Mouse (Mus musculus) G1E (cell line): ENCODE measurements around the gene Hccs. TPM values are rescaled to one million over a fixed set of nuclear protein-coding genes. Genes with fewer than 3 reads are reported as not detected.
A peak's percentile ranks its signal among the peaks of the same experiment; 100 is the strongest.

Source experiments
- ATAC-seq: 2 replicates; pipeline ENCODE4 v1.8.0; 2016; ENCODE audit warnings: mild to moderate bottlenecking; ENCODE audit not compliant: insufficient number of reproducible peaks, poor library complexity, low FRiP score, severe bottlenecking; ENCODE audit errors: extremely low read depth
- DNase-seq: peaks from one replicate; pipeline ENCODE4 v3.0.0; 2012; ENCODE audit warnings: low spot score
- H3K27me3 ChIP-seq: 2 replicates; pipeline ENCODE4 v1.6.1; 2012; ENCODE audit warnings: mild to moderate bottlenecking, low read length, inconsistent platforms; ENCODE audit not compliant: insufficient read depth
- H3K36me3 ChIP-seq: replicated peaks from 2 replicates; pipeline ENCODE3; 2012; ENCODE audit warnings: mild to moderate bottlenecking, inconsistent platforms
- H3K4me1 ChIP-seq: 2 replicates; pipeline ENCODE4 v1.6.1; 2012; ENCODE audit warnings: low read depth, low read length, inconsistent platforms, mixed read lengths; ENCODE audit not compliant: insufficient read depth
- H3K4me3 ChIP-seq: 2 replicates; pipeline ENCODE4 v1.5.1; 2012; ENCODE audit warnings: low read depth, mild to moderate bottlenecking, inconsistent platforms, low read length, moderate library complexity, mixed read lengths
- H3K9me3 ChIP-seq: replicated peaks from 2 replicates; pipeline ENCODE4 v1.6.1; 2012; ENCODE audit warnings: inconsistent platforms
- CTCF ChIP-seq: IDR thresholded peaks from 2 replicates; pipeline ENCODE4 v1.5.1; 2012; ENCODE audit warnings: low read depth, low read length, inconsistent platforms, mixed read lengths
- GATA1 ChIP-seq: IDR thresholded peaks from 2 replicates; pipeline ENCODE4 v1.6.1; 2012; ENCODE audit warnings: borderline replicate concordance, low read length, inconsistent platforms, mixed read lengths
- GATA2 ChIP-seq: IDR thresholded peaks from 2 replicates; pipeline ENCODE4 v1.6.1; 2012; ENCODE audit warnings: low read depth, low read length, inconsistent platforms, borderline replicate concordance
- POLR2AphosphoS5 ChIP-seq: IDR thresholded peaks from 2 replicates; pipeline ENCODE4 v1.6.1; 2012; ENCODE audit warnings: low read depth, low read length, inconsistent platforms; ENCODE audit not compliant: insufficient replicate concordance
- TAL1 ChIP-seq: conservative IDR thresholded peaks from 2 replicates; pipeline ENCODE4 v1.6.1; 2012; ENCODE audit warnings: low read depth, low read length, inconsistent platforms, mixed read lengths
- polyA plus RNA-seq: library from polyadenylated mRNA; stranded (reverse); fragments of >175 nt; gene quantifications from 2 replicates; pipeline ENCODE4 v1.2.3, GENCODE M21; 2012
- total RNA-seq, 2 experiments: library from RNA; stranded (forward) in 1 of 2; stranded (reverse) in 1 of 2; fragments of 200-1000 nt in 1 of 2; fragments of >200 nt in 1 of 2; fragmentation: Nextera tagmentation in 1 of 2; gene quantifications; 2 replicates each; pipeline ENCODE4 v1.2.3; 2014 to 2017

Gene Hccs
- total and polyA plus RNA-seq, 3 experiments: 8.8 to 67.2 (median 40.0) TPM

DNA sequence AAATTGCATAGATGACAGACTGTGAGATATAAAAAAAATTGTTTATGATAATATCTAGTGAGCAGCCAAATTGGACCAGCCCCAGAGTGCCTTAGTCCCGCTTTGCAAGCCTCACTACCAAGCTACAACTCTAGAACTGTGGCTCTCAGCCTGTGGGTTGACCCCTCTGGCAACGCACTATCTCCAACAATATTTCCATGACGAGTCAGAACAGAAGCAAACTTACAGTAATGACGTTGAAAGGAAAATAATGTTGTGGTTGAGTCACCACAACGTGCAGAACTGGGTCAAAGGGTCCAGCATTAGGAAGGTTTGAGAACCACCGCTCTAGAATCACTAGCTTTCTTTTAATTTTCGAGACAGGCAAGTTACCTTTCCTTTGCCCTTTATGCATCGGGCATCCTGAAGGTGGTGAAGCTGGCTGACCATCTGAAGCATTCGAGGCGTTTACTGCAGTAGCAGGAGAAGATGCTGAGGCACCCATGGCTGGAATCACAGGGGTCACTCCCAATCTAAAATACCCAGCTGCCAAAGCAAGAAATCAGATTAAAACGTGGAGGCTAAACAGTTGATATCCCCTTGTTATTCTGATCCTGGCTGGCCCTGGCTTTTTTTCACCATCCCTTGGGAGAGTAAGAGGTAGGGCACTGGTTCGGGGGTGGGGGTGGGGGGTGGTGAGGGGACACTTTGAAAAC is 959 bp downstream of the Hccs start:
- no peaks in the 10 kb centered on the region for H3K9me3 ChIP-seq
- ATAC-seq: no peak
- peak overlapping the region; percentile 83 for H3K4me3 ChIP-seq
- no peak for DNase-seq
- TF ChIP-seq CTCF (no peak), GATA1 (no peak), POLR2AphosphoS5 (no peak), GATA2 (no peak), TAL1 (no peak)
- H3K36me3 ChIP-seq: peaks cover 30% of the 10 kb centered on the region
- peaks cover 7% of the 10 kb centered on the region for H3K4me1 ChIP-seq
- no peaks in the 10 kb centered on the region for H3K27me3 ChIP-seq

DNA sequence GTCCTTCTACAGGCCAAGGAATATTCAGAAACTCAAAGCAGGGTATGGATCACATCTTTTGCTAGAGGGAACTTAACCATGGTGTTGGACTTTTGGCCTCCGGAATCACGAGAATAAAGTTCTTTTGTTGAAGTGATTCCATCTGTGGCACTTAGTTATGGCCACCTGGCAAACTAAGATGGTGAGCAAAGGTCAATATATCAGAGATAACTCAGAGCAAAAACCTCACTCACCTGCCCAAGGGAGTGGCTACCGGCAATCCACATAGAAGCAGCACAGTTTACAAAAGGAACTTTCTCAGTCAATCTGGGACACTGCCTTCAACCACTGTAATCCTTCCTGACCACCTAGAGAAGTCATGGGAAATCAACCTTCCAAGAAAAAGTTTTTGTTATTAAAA is 11.6 kb downstream of the Hccs start:
- H3K36me3 ChIP-seq: peaks cover 57% of the 10 kb centered on the region
- no peaks in the 10 kb centered on the region for H3K27me3 ChIP-seq
- DNase-seq: no peak
- no peak overlapping the region for H3K4me3 ChIP-seq
- H3K4me1 ChIP-seq: no peaks in the 10 kb centered on the region
- no peak for ATAC-seq
- no peak for TF ChIP-seq GATA1
- TF ChIP-seq POLR2AphosphoS5: no peak
- no peak for TF ChIP-seq GATA2
- TF ChIP-seq TAL1: no peak
- TF ChIP-seq CTCF: no peak
- no peaks in the 10 kb centered on the region for H3K9me3 ChIP-seq

DNA sequence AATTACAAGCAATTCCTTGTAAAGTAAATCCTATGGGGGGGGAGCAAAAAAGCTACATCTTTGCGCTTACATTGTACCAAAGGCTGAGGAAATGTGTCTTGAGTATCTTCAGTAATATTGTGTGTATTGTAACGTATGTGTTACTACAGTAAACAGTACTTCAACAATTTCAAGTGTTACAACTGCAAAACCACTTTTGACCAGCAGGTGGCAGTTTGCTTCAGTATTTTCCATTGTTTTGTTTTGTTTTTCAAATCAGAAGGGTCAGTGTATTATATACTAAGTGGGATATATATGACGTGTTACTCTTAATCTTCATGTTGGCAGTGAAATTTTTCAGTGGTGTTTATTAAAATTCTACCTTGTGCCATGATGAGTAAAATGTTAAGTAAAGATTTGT is 16.2 kb downstream of the Hccs start:
- Histone ChIP-seq H3K4me1 (peaks cover 2% of the 10 kb centered on the region; the same call in 1 of the 2 replicates), H3K27me3 (no peaks in the 10 kb centered on the region), H3K9me3 (no peaks in the 10 kb centered on the region), H3K36me3 (peaks cover 59% of the 10 kb centered on the region), H3K4me3 (no peak overlapping the region)
- ATAC-seq (no peak), DNase-seq (no peak)
- TF ChIP-seq POLR2AphosphoS5 (no peak), CTCF (peak; percentile 20; the same call in 1 of the 2 replicates), GATA2 (no peak), GATA1 (no peak), TAL1 (no peak)

GRCm38 (mm10) chrX:169302271-169303045 is 17.7 kb downstream of the Hccs start:
- peaks cover 51% of the 10 kb centered on the region for H3K36me3 ChIP-seq
- DNase-seq (no peak), ATAC-seq (no peak)
- H3K4me1 ChIP-seq: peaks cover 7% of the 10 kb centered on the region; the same call in 1 of the 2 replicates
- no peaks in the 10 kb centered on the region for H3K27me3 ChIP-seq
- H3K9me3 ChIP-seq: no peaks in the 10 kb centered on the region
- H3K4me3 ChIP-seq: no peak overlapping the region
- TF ChIP-seq GATA1: no peak
- TF ChIP-seq POLR2AphosphoS5: no peak
- TF ChIP-seq TAL1: no peak
- TF ChIP-seq GATA2: no peak
- no peak for TF ChIP-seq CTCF

- peaks cover 54% of the 10 kb centered on the region for H3K36me3 ChIP-seq
- no peak overlapping the region for H3K4me3 ChIP-seq
- H3K27me3 ChIP-seq: no peaks in the 10 kb centered on the region
- DNase-seq: peak; percentile 2
- peak; percentile 28; the same call in 1 of the 2 replicates for ATAC-seq
- H3K4me1 ChIP-seq: peaks cover 7% of the 10 kb centered on the region; the same call in 1 of the 2 replicates
- no peak for TF ChIP-seq TAL1
- no peak for TF ChIP-seq GATA1
- no peak for TF ChIP-seq CTCF
- no peak for TF ChIP-seq GATA2
- TF ChIP-seq POLR2AphosphoS5: no peak
- no peaks in the 10 kb centered on the region for H3K9me3 ChIP-seq
Measured at GRCm38 (mm10) chrX:169299579-169299978, 20.6 kb downstream of the Hccs start.

- Histone ChIP-seq H3K36me3 (peaks cover 45% of the 10 kb centered on the region), H3K27me3 (no peaks in the 10 kb centered on the region), H3K9me3 (no peaks in the 10 kb centered on the region), H3K4me3 (no peak overlapping the region), H3K4me1 (no peaks in the 10 kb centered on the region)
- no peak for TF ChIP-seq TAL1
- TF ChIP-seq POLR2AphosphoS5: no peak
- no peak for TF ChIP-seq GATA2
- no peak for ATAC-seq
- DNase-seq: no peak
Measured at GRCm38 (mm10) chrX:169263433-169264172, 56.6 kb downstream of the Hccs start.
